Mouse (Mus musculus): ENCODE measurements around the gene Atg5. TPM values are rescaled to one million over a fixed set of nuclear protein-coding genes. Genes with fewer than 3 reads are reported as not detected.

The Atg5 gene
- polyA plus RNA-seq, 1 experiment from 2014 or later = 61.0 TPM

- WGBS = 90% methylated on average over 2 of the region's 2 CpGs
- no peak overlapping the region for H3K4me3 ChIP-seq
Observed at GRCm38 (mm10) chr10:44290876-44291275, 22.7 kb downstream of the Atg5 start.

DNA sequence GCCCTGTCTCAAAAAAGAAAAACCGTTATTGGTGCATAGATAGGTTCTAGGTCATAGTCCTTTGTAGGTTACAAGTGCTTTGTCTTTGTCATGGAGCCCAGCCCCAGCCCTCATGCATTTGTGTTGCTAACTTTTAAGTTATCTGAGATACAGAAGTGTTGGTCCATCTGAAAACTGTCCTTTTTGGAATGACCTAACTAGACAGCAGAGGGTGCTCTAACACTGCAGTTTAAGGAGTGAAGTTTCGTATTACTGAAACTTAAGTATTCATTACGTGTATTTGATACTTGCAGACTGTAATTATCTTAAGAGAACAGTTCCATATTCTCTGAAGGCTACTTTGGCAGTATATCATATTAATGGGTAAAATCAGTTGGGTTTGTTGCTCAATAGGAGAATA lies 24.0 kb downstream of the Atg5 start:
- no peaks in the 10 kb centered on the region for H3K27me3 ChIP-seq (ENCODE audit: low read depth, poor library complexity, severe bottlenecking)
- H3K4me3 ChIP-seq = no peak overlapping the region
- H3K36me3 ChIP-seq = peaks cover 44% of the 10 kb centered on the region
- H3K9me3 ChIP-seq (replicated peaks) = no peaks in the 10 kb centered on the region
- H3K4me1 ChIP-seq = no peaks in the 10 kb centered on the region
- DNase-seq (ENCODE audit: low spot score) = no peak
- no peak overlapping the region for H3K27ac ChIP-seq (replicated peaks)
- 77% methylated on average over 3 of the region's 3 CpGs for WGBS

More at GRCm38 (mm10) chr10:44290876-44291275, 22.7 kb downstream of the Atg5 start:
- H3K9me3 ChIP-seq (replicated peaks) = no peaks in the 10 kb centered on the region
- H3K4me1 ChIP-seq = no peaks in the 10 kb centered on the region
- no peak overlapping the region for H3K27ac ChIP-seq (replicated peaks)
- no peak for DNase-seq (ENCODE audit: low spot score)
- no peaks in the 10 kb centered on the region for H3K27me3 ChIP-seq (ENCODE audit: low read depth, poor library complexity, severe bottlenecking)
- peaks cover 57% of the 10 kb centered on the region for H3K36me3 ChIP-seq

GRCm38 (mm10) chr10:44299165-44299564 lies 31.0 kb downstream of the Atg5 start:
- no peak overlapping the region for H3K4me3 ChIP-seq
- H3K9me3 ChIP-seq (replicated peaks) = no peaks in the 10 kb centered on the region
- H3K4me1 ChIP-seq = no peaks in the 10 kb centered on the region
- H3K36me3 ChIP-seq = peaks cover 13% of the 10 kb centered on the region
- 86% methylated on average over 9 of the region's 9 CpGs for WGBS
- H3K27ac ChIP-seq (replicated peaks) = no peak overlapping the region
- no peak for DNase-seq (ENCODE audit: low spot score)
- no peaks in the 10 kb centered on the region for H3K27me3 ChIP-seq (ENCODE audit: low read depth, poor library complexity, severe bottlenecking)

DNA sequence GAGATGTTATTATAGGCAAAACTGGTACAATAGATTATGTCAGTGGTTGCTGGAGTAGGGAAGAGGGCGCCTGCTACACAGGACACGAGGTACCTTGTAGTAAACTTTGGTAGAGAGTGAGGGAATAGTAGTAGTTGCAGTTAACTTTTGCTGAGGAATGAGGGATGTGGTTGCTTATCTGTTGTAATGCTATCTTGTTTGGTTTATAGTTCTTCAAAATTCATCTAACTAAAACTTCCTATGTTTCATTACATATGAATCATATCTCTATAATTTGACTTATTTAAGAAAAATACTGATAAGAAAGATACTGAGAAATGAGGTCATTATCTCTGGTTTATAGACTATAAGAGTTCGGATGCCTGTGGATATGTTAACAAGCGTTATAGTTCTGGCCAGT lies 31.9 kb downstream of the Atg5 start:
- WGBS = 95% methylated on average over 4 of the region's 4 CpGs
- no peaks in the 10 kb centered on the region for H3K4me1 ChIP-seq
- no peak overlapping the region for H3K4me3 ChIP-seq
- H3K36me3 ChIP-seq = peaks cover 16% of the 10 kb centered on the region
- H3K27me3 ChIP-seq (ENCODE audit: low read depth, poor library complexity, severe bottlenecking) = no peaks in the 10 kb centered on the region
- no peak overlapping the region for H3K27ac ChIP-seq (replicated peaks)
- H3K9me3 ChIP-seq (replicated peaks) = no peaks in the 10 kb centered on the region
- no peak for DNase-seq (ENCODE audit: low spot score)

- H3K9me3 ChIP-seq (replicated peaks) = no peaks in the 10 kb centered on the region
- H3K36me3 ChIP-seq = peaks cover 19% of the 10 kb centered on the region
- no peak overlapping the region for H3K4me3 ChIP-seq
- H3K27ac ChIP-seq (replicated peaks) = no peak overlapping the region
- WGBS = 93% methylated on average over 15 of the region's 15 CpGs
- no peaks in the 10 kb centered on the region for H3K27me3 ChIP-seq (ENCODE audit: low read depth, poor library complexity, severe bottlenecking)
- H3K4me1 ChIP-seq = no peaks in the 10 kb centered on the region
- DNase-seq (ENCODE audit: low spot score) = no peak
Observed at GRCm38 (mm10) chr10:44303648-44304329, 35.6 kb downstream of the Atg5 start.

DNA sequence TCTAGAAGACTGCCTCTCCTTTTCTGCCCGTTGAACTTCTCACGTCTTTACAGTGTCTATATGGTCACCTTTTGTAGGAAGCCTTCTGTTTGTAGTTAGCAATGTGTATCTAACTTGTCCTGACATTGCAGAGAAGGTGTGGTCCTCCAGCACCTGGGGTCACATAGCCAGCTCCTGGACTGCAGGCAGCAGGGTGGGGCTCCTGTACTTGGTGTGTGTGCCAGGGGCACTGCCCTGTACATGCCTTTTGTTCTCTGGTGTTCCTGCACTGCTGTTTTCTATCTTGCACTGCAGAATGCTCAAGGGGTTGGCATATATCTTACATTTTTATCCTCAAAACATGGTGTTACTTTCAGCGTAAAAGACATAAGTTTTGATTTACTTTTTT lies 36.2 kb downstream of the Atg5 start:
- Histone ChIP-seq H3K27me3 (ENCODE audit: low read depth, poor library complexity, severe bottlenecking) (no peaks in the 10 kb centered on the region), H3K4me1 (no peaks in the 10 kb centered on the region), H3K27ac (replicated peaks) (no peak overlapping the region), H3K36me3 (peaks cover 19% of the 10 kb centered on the region), H3K9me3 (replicated peaks) (no peaks in the 10 kb centered on the region), H3K4me3 (no peak overlapping the region)
- DNase-seq (ENCODE audit: low spot score) = no peak
- 89% methylated on average over 3 of the region's 3 CpGs for WGBS

DNA sequence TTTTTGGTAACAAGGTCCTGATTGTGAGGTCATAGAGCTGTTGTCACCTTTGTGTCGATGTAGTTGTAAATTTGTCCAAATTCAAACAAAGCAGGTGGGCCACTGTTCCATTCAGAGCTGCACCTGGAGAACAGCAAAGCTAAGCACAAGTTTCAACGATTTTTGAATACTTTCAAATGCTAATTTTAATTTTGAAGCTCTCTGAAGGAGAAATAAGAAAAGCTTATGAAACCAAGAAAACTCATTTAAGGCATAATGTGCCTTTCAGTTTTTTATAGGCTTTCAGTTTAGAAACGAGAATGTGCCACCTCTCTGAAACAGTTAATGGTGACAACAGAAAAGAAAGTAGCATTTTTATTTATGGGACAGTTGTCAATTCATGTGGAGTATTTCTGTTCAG lies 36.7 kb downstream of the Atg5 start:
- Histone ChIP-seq H3K36me3 (peaks cover 19% of the 10 kb centered on the region), H3K27me3 (ENCODE audit: low read depth, poor library complexity, severe bottlenecking) (no peaks in the 10 kb centered on the region), H3K27ac (replicated peaks) (no peak overlapping the region), H3K9me3 (replicated peaks) (no peaks in the 10 kb centered on the region), H3K4me1 (no peaks in the 10 kb centered on the region), H3K4me3 (no peak overlapping the region)
- no peak for DNase-seq (ENCODE audit: low spot score)
- 89% methylated on average over 3 of the region's 3 CpGs for WGBS

DNA sequence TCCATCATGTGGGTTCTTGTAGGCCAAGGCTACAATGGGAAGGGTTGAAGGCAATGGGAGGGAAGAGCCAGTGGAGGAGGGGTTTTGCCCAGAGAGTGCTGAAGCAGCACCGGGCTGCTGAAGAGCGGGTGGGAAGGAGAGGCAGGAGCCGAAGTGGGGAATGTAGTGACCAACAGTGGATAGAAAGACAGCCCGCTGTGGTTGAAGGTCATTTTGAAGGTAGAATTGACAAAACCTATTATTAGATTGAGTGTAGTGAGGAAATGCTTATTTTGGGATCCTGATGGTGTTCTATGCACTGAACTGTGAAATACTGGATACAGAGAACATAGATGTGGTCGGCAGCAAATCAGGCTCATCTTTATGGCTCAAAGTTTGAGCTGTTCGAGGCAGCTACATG lies 38.1 kb downstream of the Atg5 start:
- H3K9me3 ChIP-seq (replicated peaks) = no peaks in the 10 kb centered on the region
- no peak overlapping the region for H3K27ac ChIP-seq (replicated peaks)
- 93% methylated on average over 6 of the region's 6 CpGs for WGBS
- no peaks in the 10 kb centered on the region for H3K4me1 ChIP-seq
- DNase-seq (ENCODE audit: low spot score) = no peak
- H3K27me3 ChIP-seq (ENCODE audit: low read depth, poor library complexity, severe bottlenecking) = no peaks in the 10 kb centered on the region
- no peak overlapping the region for H3K4me3 ChIP-seq
- H3K36me3 ChIP-seq = peaks cover 19% of the 10 kb centered on the region

DNA sequence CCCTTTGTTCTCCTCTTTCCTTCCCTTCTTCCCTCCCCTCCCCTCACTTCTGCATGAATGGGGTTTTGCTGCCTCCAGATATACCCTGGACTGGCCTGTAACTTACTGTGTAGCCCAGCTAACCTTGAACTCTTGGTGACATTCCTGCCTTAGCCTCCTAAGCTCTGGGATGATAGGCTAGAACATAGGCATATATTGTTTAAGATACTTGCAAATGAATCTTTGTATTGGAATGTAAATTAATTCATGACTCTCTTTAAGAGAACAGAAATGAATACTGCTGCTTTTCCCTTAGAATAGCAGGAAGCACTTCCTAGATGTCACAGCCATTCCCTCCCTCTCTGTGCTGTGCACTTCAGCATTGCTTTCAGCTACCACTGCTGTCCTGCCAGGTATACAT lies 40.1 kb downstream of the Atg5 start:
- Histone ChIP-seq H3K9me3 (replicated peaks) (no peaks in the 10 kb centered on the region), H3K27ac (replicated peaks) (no peak overlapping the region), H3K27me3 (ENCODE audit: low read depth, poor library complexity, severe bottlenecking) (no peaks in the 10 kb centered on the region), H3K4me3 (no peak overlapping the region), H3K4me1 (no peaks in the 10 kb centered on the region), H3K36me3 (peaks cover 19% of the 10 kb centered on the region)
- DNase-seq (ENCODE audit: low spot score) = no peak

DNA sequence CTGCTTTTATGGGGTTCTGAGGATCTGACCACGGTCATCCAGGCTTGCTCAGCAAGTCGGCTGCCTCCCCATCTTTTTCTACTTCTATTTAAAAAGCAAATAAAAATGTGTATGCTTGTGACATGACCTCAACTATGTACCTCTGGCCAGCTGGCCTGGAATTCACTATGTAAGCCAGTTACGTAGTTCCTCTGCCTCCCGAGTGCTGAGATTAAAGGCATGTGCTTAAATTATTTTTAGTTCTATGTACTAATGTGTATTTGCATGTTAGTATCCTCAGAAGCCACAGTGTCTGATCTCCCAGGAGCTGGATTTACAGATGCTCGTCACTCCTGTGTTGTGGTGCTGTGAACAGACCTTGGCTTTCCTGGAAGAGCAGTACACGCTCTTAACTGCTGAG lies 41.1 kb downstream of the Atg5 start:
- H3K36me3 ChIP-seq = peaks cover 13% of the 10 kb centered on the region
- no peaks in the 10 kb centered on the region for H3K4me1 ChIP-seq
- WGBS = 92% methylated on average over 6 of the region's 6 CpGs
- no peaks in the 10 kb centered on the region for H3K9me3 ChIP-seq (replicated peaks)
- H3K4me3 ChIP-seq = no peak overlapping the region
- no peaks in the 10 kb centered on the region for H3K27me3 ChIP-seq (ENCODE audit: low read depth, poor library complexity, severe bottlenecking)
- H3K27ac ChIP-seq (replicated peaks) = no peak overlapping the region
- DNase-seq (ENCODE audit: low spot score) = no peak

DNA sequence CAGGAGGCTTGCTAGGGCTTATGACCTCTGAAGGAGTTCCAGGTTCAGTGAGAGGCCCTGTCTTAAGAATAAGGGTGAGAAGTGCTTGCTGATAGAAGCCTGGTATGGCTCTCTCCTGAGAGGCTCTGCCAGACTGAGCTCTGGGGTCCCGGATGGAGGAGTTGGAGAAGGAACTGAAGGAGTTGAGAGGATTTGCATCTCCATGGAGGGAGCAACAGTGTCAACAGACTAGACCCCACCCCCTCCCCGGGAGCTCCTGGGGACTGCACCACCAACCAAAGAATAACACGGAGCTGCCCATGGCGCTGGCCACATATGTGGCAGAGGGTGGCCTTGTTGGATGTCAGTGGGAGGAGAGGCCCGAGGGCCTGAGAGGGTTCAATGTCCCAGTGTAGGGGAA lies 47.1 kb downstream of the Atg5 start:
- H3K36me3 ChIP-seq = peaks cover 18% of the 10 kb centered on the region
- WGBS = 28% methylated on average over 5 of the region's 5 CpGs

GRCm38 (mm10) chr10:44316280-44317270 lies 48.4 kb downstream of the Atg5 start:
- peaks cover 25% of the 10 kb centered on the region for H3K36me3 ChIP-seq
- no peaks in the 10 kb centered on the region for H3K27me3 ChIP-seq (ENCODE audit: low read depth, poor library complexity, severe bottlenecking)
- WGBS = 87% methylated on average over 14 of the region's 14 CpGs
- DNase-seq (ENCODE audit: low spot score) = no peak
- H3K9me3 ChIP-seq (replicated peaks) = no peaks in the 10 kb centered on the region
- peaks cover 4% of the 10 kb centered on the region; the same call in 1 of the 2 replicates for H3K4me1 ChIP-seq
- no peak overlapping the region for H3K27ac ChIP-seq (replicated peaks)
- no peak overlapping the region for H3K4me3 ChIP-seq

More for the DNA sequence above, 47.1 kb downstream of the Atg5 start:
- Histone ChIP-seq H3K4me3 (no peak overlapping the region), H3K27me3 (ENCODE audit: low read depth, poor library complexity, severe bottlenecking) (no peaks in the 10 kb centered on the region), H3K27ac (replicated peaks) (no peak overlapping the region), H3K9me3 (replicated peaks) (no peaks in the 10 kb centered on the region), H3K4me1 (peaks cover 4% of the 10 kb centered on the region; the same call in 1 of the 2 replicates)
- DNase-seq (ENCODE audit: low spot score) = no peak

DNA sequence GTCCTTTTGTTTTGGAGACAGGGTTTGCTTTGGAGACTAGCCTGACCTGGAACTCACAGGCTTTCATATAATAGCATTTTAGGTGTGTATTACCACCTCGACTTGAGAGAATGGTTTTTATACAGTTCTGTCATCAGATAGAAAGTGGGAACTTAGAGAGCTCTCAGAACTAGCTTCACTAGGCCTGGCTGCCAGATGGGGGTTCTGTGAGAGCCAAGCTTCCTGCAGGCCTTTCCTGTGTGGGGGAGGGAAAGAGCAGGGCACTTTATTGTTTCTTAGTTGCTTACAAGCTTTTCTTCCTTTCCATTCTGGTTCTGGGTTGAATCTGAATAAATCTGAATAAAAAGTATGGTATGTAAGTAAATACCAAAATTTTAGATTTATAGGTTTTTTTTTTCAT lies 54.0 kb downstream of the Atg5 start:
- Histone ChIP-seq H3K9me3 (replicated peaks) (no peaks in the 10 kb centered on the region), H3K27me3 (ENCODE audit: low read depth, poor library complexity, severe bottlenecking) (no peaks in the 10 kb centered on the region), H3K4me1 (peaks cover 6% of the 10 kb centered on the region), H3K36me3 (peaks cover 19% of the 10 kb centered on the region), H3K27ac (replicated peaks) (no peak overlapping the region), H3K4me3 (no peak overlapping the region)
- DNase-seq (ENCODE audit: low spot score) = no peak
- 60% methylated on average over 1 of the region's 1 CpGs for WGBS

Data from midbrain, embryonic 10.5 days (tissue).